Comparison of ENCODE assay signal across 27 mouse cellular contexts in the genomic region with DNA sequence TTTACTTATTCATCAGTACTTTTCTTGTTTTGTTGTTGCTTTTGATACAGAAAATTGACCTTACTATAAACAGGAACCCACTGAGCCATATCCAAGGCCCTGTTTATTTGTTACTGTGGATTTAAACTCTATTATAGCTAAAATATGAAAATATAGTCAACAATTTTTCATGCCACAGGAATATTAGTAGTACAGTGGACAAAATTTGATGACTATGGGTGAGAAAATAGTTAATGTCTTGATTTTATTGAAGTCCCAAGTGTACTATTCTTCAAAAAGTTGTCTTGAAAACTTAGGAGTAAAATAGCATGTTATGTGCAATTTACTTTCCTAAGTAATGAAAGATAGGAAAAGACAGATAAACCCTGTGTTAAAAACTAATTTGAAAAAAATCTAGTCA.
"Had no signal": no experiment of that assay in that cellular context is flagged by ENCODE, and none has a peak within 500 bp of the region (broad histone marks: within the 10 kb centered on the region; RNA-seq: fewer than 3 reads in every experiment).

No protein-coding gene starts in this region.

- H3K4me2 ChIP-seq: embryonic facial prominence, embryonic 12.5 days; embryonic facial prominence, embryonic 13.5 days; embryonic facial prominence, embryonic 15.5 days; forebrain, embryonic 12.5 days; forebrain, embryonic 13.5 days; forebrain, embryonic 15.5 days had no signal

- H3K9ac ChIP-seq: embryonic facial prominence, embryonic 12.5 days; embryonic facial prominence, embryonic 13.5 days; embryonic facial prominence, embryonic 15.5 days; forebrain, embryonic 12.5 days; forebrain, embryonic 13.5 days; forebrain, embryonic 15.5 days; forebrain, postnatal 0 days had no signal

- H3K4me3 ChIP-seq: embryonic facial prominence, embryonic 10.5 days; embryonic facial prominence, embryonic 12.5 days; embryonic facial prominence, embryonic 13.5 days; embryonic facial prominence, embryonic 15.5 days; erythroblast, embryonic 14.5 days; forebrain, embryonic 10.5 days; forebrain, embryonic 12.5 days; forebrain, embryonic 13.5 days; forebrain, embryonic 15.5 days; gastrocnemius, adult 2 months; heart, adult 2 months had no signal

- H3K9me3 ChIP-seq: embryonic facial prominence, embryonic 10.5 days; embryonic facial prominence, embryonic 12.5 days; embryonic facial prominence, embryonic 13.5 days; embryonic facial prominence, embryonic 15.5 days; forebrain, embryonic 10.5 days; forebrain, embryonic 12.5 days; forebrain, embryonic 13.5 days; forebrain, embryonic 15.5 days had no signal

- H3K27ac ChIP-seq: embryonic facial prominence, embryonic 10.5 days; embryonic facial prominence, embryonic 12.5 days; embryonic facial prominence, embryonic 13.5 days; embryonic facial prominence, embryonic 15.5 days; forebrain, embryonic 10.5 days; forebrain, embryonic 12.5 days; forebrain, embryonic 13.5 days; forebrain, embryonic 15.5 days; gastrocnemius, adult 2 months; heart, adult 2 months had no signal

- H3K4me1 ChIP-seq: embryonic facial prominence, embryonic 12.5 days; embryonic facial prominence, embryonic 13.5 days; embryonic facial prominence, embryonic 15.5 days; forebrain, embryonic 13.5 days; forebrain, embryonic 15.5 days had no signal

- H3K36me3 ChIP-seq: embryonic facial prominence, embryonic 10.5 days; embryonic facial prominence, embryonic 12.5 days; embryonic facial prominence, embryonic 13.5 days; embryonic facial prominence, embryonic 15.5 days; forebrain, embryonic 10.5 days; forebrain, embryonic 12.5 days; forebrain, embryonic 15.5 days had no signal

- H3K27me3 ChIP-seq: embryonic facial prominence, embryonic 12.5 days; embryonic facial prominence, embryonic 13.5 days; embryonic facial prominence, embryonic 15.5 days; forebrain, embryonic 12.5 days; forebrain, embryonic 13.5 days; forebrain, embryonic 15.5 days had no signal

- DNase-seq: cerebellum, adult 9-10 months; cerebellum, adult 9-11 months; cerebellum, postnatal 10 days; cerebellum, postnatal 14 days; cerebellum, postnatal 25 days; cerebellum, postnatal 36 days; embryo, embryonic 11 days; forebrain, postnatal 0 days; gastrocnemius, adult 2 months; gastrocnemius, postnatal 10 days; gastrocnemius, postnatal 14 days; gastrocnemius, postnatal 25 days; gastrocnemius, postnatal 36 days; heart, adult 11 months; heart, adult 18-20 months; heart, adult 2 months had no signal

- ATAC-seq: forebrain, embryonic 13.5 days; forebrain, embryonic 14.5 days; forebrain, embryonic 15.5 days; forebrain, embryonic 16.5 days; forebrain, postnatal 0 days had no signal
